Mouse (Mus musculus): ENCODE measurements at regions not wholly inside any gene's neighbourhood (a gene's known extent, or its start where the extent isn't known, plus 50 kb on each side); places are given as distances from the start of the nearest gene placed in this dataset.

GRCm38 (mm10) chr3:115207072-115207471 is 303.2 kb downstream of the Olfm3 start:
- ATAC-seq (replicated peaks; ENCODE audit: poor library complexity, severe bottlenecking): no peak

- peak; percentile 80 for ATAC-seq (replicated peaks; ENCODE audit: poor library complexity, severe bottlenecking)
These were observed 308.0 kb downstream of the Olfm3 start for GRCm38 (mm10) chr3:115211841-115212240.

- ATAC-seq (replicated peaks; ENCODE audit: poor library complexity, severe bottlenecking): no peak; the same call in 1 of the 2 replicates
These were observed 309.6 kb downstream of the Olfm3 start for GRCm38 (mm10) chr3:115213477-115213876.

- no peak for ATAC-seq (replicated peaks; ENCODE audit: poor library complexity, severe bottlenecking)
These were observed 336.6 kb downstream of the Olfm3 start for GRCm38 (mm10) chr3:115240497-115240896.

DNA sequence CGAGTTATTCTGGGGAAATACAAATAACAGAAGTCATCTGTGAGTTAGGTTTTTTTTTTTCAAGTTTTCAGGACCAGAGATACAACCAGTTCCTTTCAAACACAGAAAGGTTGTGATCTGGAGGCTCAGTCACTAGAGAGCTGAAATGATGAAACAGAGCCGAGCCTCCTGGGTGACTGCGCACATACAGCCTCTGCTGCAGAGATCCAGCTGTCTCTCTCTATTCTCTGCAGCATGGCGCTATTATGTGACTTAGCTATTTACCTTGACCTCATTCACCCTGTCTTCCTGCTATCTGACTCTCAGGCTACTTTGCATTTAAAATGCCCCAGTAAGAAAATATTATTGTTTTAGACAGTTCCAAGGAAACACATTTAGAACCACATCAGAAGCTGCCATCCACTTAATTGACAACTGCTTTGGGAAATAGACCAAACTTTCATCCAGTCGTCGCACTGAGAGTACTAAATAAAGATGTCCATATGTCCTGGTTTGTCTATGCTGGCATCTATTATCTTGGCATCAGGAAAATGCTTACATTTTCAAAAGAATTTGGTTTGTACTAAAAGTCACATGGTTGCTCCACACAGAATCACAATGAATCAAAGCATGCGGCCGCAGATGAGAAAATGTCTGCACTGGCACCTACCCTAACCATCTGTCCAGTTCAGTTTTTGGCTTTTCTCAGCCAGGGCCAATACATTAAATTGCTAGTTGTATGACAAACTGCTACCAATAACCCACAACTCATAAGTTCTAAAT is 348.9 kb downstream of the Olfm3 start:
- ATAC-seq (replicated peaks; ENCODE audit: poor library complexity, severe bottlenecking): no peak

DNA sequence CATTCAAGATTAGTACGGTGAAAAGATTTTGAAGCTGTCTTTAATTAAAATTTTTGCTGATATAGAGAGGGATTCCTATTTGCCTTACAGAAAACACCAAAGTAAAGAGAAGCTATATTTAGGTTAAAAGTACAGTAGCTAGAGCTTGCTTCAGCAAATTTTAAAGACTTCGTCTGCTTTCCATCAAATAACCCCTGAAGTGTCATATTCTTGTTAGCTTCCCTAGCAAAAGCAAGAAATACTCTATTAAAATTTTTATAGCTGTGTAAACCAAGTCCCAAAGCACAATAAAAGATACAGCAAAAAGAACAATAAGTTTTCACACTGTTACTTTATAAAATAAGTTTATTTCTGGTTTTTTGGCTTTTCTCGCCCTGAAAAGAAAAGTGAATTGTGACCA is 372.3 kb downstream of the Olfm3 start:
- no peak for ATAC-seq (replicated peaks; ENCODE audit: poor library complexity, severe bottlenecking)

DNA sequence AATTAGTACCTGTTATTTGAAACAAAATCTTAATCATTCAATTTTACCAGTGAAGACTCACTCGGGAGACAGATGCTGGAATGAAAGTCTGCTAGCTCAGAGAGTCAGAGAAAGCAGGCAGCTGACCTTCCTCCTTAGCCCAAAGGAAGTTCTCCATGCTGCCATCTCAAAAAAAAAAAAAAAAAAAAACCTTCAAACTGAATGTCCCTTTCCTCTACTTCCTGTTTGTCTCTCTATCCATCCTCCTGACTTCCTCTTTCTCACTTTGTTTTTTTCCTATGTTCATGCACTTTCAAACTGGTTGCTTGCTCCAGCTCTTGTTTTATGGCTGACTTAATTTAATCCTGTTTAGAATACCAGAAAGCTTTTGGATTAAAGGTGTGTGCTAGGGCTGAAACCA is 377.4 kb downstream of the Olfm3 start:
- no peak for ATAC-seq (replicated peaks; ENCODE audit: poor library complexity, severe bottlenecking)

DNA sequence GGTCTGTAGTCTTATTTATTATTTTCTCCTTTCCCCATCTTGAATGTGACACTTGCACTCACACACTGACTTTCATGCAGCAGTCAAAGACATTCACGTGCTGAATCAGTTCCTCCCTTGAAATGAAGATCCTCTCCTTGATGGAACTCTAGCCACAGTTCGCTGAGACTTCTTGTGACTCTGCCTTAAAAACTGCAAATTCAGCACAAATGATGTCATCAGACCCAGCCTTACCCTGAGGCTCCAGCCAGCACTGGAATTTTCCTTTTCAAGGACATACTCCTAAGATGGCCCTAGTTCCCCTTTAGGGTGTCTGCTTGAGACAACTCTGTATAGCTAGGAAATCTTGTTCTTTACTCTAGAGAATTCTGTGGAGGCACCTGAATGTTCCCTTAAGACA is 380.6 kb downstream of the Olfm3 start:
- no peak for ATAC-seq (replicated peaks; ENCODE audit: poor library complexity, severe bottlenecking)
